Mouse (Mus musculus) B cell, adult 67 days (primary cell): ENCODE results near the gene Prg3. TPM values are rescaled to one million over a fixed set of nuclear protein-coding genes. Genes with fewer than 3 reads are reported as not detected.

Source experiments
- total RNA-seq, 2 experiments: library from RNA; stranded (reverse); gene quantifications; 4 replicates each; pipeline ENCODE4 v1.2.4; 2023

Prg3 gene
- total RNA-seq: not detected

GRCm38 (mm10) chr2:84987930-84988329 lies at the start of gene Prg3:
TSS of gene Prg3 (plus strand) at chr2:84988215.

GRCm38 (mm10) chr2:84980188-84980587 lies 7.8 kb upstream of the Prg3 start, which contains the start of gene Prg2:
TSS of gene Prg2 (plus strand) at chr2:84980461.

GRCm38 (mm10) chr2:85037047-85038026 lies 49.3 kb downstream of the Prg3 start, which contains the start of the genes Ssrp1 and P2rx3:
TSS of gene Ssrp1 (plus strand) at chr2:85037234.
TSS of gene P2rx3 (minus strand) at chr2:85037462.

Other genes with a start within 250 kb of the Prg3 start
- gene Gm19426, start 244.6 kb upstream of the Prg3 start, total RNA-seq: not detected
- gene Serping1, start 212.8 kb upstream of the Prg3 start, total RNA-seq: under 1 TPM in 1 of 2 experiments, not detected in 1; 0.29 TPM
- 10 to 100 TPM; 11.8 to 13.3 TPM for gene Ube2l6, start 189.4 kb upstream of the Prg3 start, total RNA-seq
- not detected for gene Smtnl1, start 165.6 kb upstream of the Prg3 start, total RNA-seq
- 10 to 100 TPM; 18.6 to 21.9 TPM for gene Timm10, start 161.2 kb upstream of the Prg3 start, total RNA-seq
- 1 to 10 TPM; 5.4 to 8.1 TPM for gene Slc43a1, start 149.4 kb upstream of the Prg3 start, total RNA-seq
- gene Rtn4rl2, start 101.5 kb upstream of the Prg3 start, total RNA-seq: under 1 TPM in 1 of 2 experiments, not detected in 1; 0.55 TPM
- 1 to 10 TPM; 5.3 to 7.5 TPM for gene Slc43a3, start 51.6 kb upstream of the Prg3 start, total RNA-seq
- 1 to 10 TPM in 1 of 2 experiments, not detected in 1; 1.4 TPM for gene Prg2, start 7.8 kb upstream of the Prg3 start, total RNA-seq
- 100 to 1,000 TPM; 164 to 186 TPM for gene Ssrp1, start 49.0 kb downstream of the Prg3 start, total RNA-seq
- not detected for gene P2rx3, start 49.2 kb downstream of the Prg3 start, total RNA-seq
- gene Tnks1bp1, start 59.8 kb downstream of the Prg3 start, total RNA-seq: 10 to 100 TPM; 37.5 to 47.0 TPM
- not detected for gene Aplnr, start 148.0 kb downstream of the Prg3 start, total RNA-seq
- not detected for gene Lrrc55, start 209.0 kb downstream of the Prg3 start, total RNA-seq